Mouse (Mus musculus): ENCODE measurements around the gene Lysmd1. TPM values are rescaled to one million over a fixed set of nuclear protein-coding genes. Genes with fewer than 3 reads are reported as not detected.
A peak's percentile ranks its signal among the peaks of the same experiment; 100 is the strongest.
"Not testable (repeated sequence)": the region's sequence is repeated elsewhere in the genome, so short reads cannot be mapped to it uniquely, and the experiment has no call there.

Gene Lysmd1
- polyA plus RNA-seq, 1 experiment = 7.0 TPM

DNA sequence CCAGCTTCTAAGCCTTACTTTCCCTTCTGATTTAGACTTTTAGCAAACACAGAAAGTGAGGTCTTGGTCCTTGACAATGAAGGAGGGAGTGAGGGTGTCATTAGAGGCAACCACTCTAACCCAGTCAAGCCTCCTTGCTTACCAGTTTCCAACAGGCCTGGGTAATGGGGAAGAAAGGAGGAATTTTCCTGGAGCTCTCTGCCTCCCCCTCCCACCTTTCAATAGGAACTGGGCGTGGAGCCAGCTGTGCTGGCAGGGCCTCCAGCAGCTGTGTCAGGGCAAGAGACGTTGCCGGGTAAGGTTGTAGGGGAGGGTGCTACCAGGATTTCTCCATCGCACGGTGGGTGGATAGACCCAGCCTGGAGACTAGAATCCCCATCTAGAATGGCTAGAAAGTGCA lies 8.9 kb upstream of the Lysmd1 start:
- Histone ChIP-seq H3ac (ENCODE audit: control insufficient read depth, insufficient read length) (no peak overlapping the region), H3K4me2 (ENCODE audit: low read depth) (no peak overlapping the region), H3K27me3 (ENCODE audit: control insufficient read depth, insufficient read depth, insufficient read length) (no peaks in the 10 kb centered on the region), H3K36me3 (ENCODE audit: control insufficient read depth, insufficient read depth) (no peaks in the 10 kb centered on the region), H3K4me3 (no peak overlapping the region), H3K79me2 (ENCODE audit: control insufficient read depth, insufficient read depth) (no peaks in the 10 kb centered on the region)
- TF ChIP-seq CEBPB (IDR thresholded peaks at IDR 0.05; ENCODE audit: insufficient read depth, poor library complexity, severe bottlenecking) (no peak), REST (IDR thresholded peaks at IDR 0.05; ENCODE audit: insufficient read depth, insufficient read length) (no peak), MYOD1 (IDR thresholded peaks at IDR 0.05; ENCODE audit: control insufficient read depth in 1 of 3, insufficient read length in 2 of 3, low read depth in 2 of 3) (peak in 1 of 3 experiments; percentile 17), TCF3 (IDR thresholded peaks at IDR 0.05; ENCODE audit: insufficient read length, low read depth) (no peak), MYOG (IDR thresholded peaks at IDR 0.05; ENCODE audit: control insufficient read depth in 1 of 3, insufficient read depth in 1 of 3, insufficient read length in 2 of 3, low read depth in 2 of 3) (peak in 1 of 3 experiments; percentile 24), E2F4 (IDR thresholded peaks at IDR 0.05; ENCODE audit: insufficient read depth) (no peak), USF1 (IDR thresholded peaks at IDR 0.05; ENCODE audit: low read depth) (no peak)

DNA sequence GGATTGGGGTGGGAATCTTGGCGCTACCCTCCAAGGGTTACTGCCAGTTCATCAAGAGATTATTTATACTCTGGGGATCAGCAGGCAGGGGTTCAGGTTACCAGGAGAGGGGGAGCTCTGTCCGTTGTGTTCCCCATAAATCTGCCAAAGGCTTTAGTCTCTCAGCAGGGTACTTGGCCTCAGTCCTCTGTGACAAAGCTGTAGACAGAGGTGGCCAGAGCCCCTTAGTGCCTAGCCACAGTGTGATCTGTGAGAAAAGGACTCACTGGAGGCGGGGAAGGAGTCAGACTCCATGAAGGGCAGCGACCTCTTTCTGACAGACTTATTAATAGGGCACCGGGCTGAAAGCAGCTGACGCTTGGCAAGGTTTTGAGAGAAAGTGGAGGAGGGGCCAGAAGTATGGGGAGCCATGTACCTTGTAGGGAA lies 4.6 kb upstream of the Lysmd1 start:
- TF ChIP-seq CEBPB (IDR thresholded peaks at IDR 0.05; ENCODE audit: insufficient read depth, poor library complexity, severe bottlenecking) = no peak
- TF ChIP-seq SRF (IDR thresholded peaks at IDR 0.05; ENCODE audit: control insufficient read depth, insufficient read length, low read depth) = no peak
- TF ChIP-seq POLR2AphosphoS2 (IDR thresholded peaks at IDR 0.05; ENCODE audit: insufficient read length, low read depth) = no peak
- no peak for TF ChIP-seq REST (IDR thresholded peaks at IDR 0.05; ENCODE audit: insufficient read depth, insufficient read length)
- no peak for TF ChIP-seq E2F4 (IDR thresholded peaks at IDR 0.05; ENCODE audit: insufficient read depth)
- no peak for TF ChIP-seq MYOG (IDR thresholded peaks at IDR 0.05; ENCODE audit: control insufficient read depth in 1 of 3, insufficient read depth in 1 of 3, insufficient read length in 2 of 3, low read depth in 2 of 3)
- TF ChIP-seq MYOD1 (IDR thresholded peaks at IDR 0.05; ENCODE audit: control insufficient read depth in 1 of 3, insufficient read length in 2 of 3, low read depth in 2 of 3) = no peak
- no peak for TF ChIP-seq MAX (IDR thresholded peaks at IDR 0.05; ENCODE audit: low read depth)
- no peak for TF ChIP-seq TCF3 (IDR thresholded peaks at IDR 0.05; ENCODE audit: insufficient read length, low read depth)
- no peak for TF ChIP-seq TCF12 (IDR thresholded peaks at IDR 0.05; ENCODE audit: insufficient read depth, poor library complexity, severe bottlenecking)
- no peak for TF ChIP-seq USF1 (IDR thresholded peaks at IDR 0.05; ENCODE audit: low read depth)
- TF ChIP-seq POLR2A (IDR thresholded peaks at IDR 0.05; ENCODE audit: insufficient read length, low read depth) = no peak
- no peaks in the 10 kb centered on the region for H3K27me3 ChIP-seq (ENCODE audit: control insufficient read depth, insufficient read depth, insufficient read length)
- H3K36me3 ChIP-seq (ENCODE audit: control insufficient read depth, insufficient read depth) = no peaks in the 10 kb centered on the region
- H3K79me2 ChIP-seq (ENCODE audit: control insufficient read depth, insufficient read depth) = no peaks in the 10 kb centered on the region
- no peak overlapping the region for H3K4me3 ChIP-seq
- H3ac ChIP-seq (ENCODE audit: control insufficient read depth, insufficient read length) = no peak overlapping the region
- peak overlapping the region; percentile 50 for H3K4me2 ChIP-seq (ENCODE audit: low read depth)

- H3K4me2 ChIP-seq (ENCODE audit: low read depth) = peak overlapping the region; percentile 50
- TF ChIP-seq MAX (IDR thresholded peaks at IDR 0.05; ENCODE audit: low read depth) = no peak
- TF ChIP-seq TCF3 (IDR thresholded peaks at IDR 0.05; ENCODE audit: insufficient read length, low read depth) = no peak
- no peak for TF ChIP-seq SRF (IDR thresholded peaks at IDR 0.05; ENCODE audit: control insufficient read depth, insufficient read length, low read depth)
- no peak for TF ChIP-seq TCF12 (IDR thresholded peaks at IDR 0.05; ENCODE audit: insufficient read depth, poor library complexity, severe bottlenecking)
- TF ChIP-seq CEBPB (IDR thresholded peaks at IDR 0.05; ENCODE audit: insufficient read depth, poor library complexity, severe bottlenecking) = no peak
- no peak for TF ChIP-seq MYOD1 (IDR thresholded peaks at IDR 0.05; ENCODE audit: control insufficient read depth in 1 of 3, insufficient read length in 2 of 3, low read depth in 2 of 3)
- TF ChIP-seq POLR2A (IDR thresholded peaks at IDR 0.05; ENCODE audit: insufficient read length, low read depth) = no peak
- TF ChIP-seq E2F4 (IDR thresholded peaks at IDR 0.05; ENCODE audit: insufficient read depth) = no peak
- no peak for TF ChIP-seq USF1 (IDR thresholded peaks at IDR 0.05; ENCODE audit: low read depth)
- TF ChIP-seq MYOG (IDR thresholded peaks at IDR 0.05; ENCODE audit: control insufficient read depth in 1 of 3, insufficient read depth in 1 of 3, insufficient read length in 2 of 3, low read depth in 2 of 3) = no peak
- TF ChIP-seq POLR2AphosphoS2 (IDR thresholded peaks at IDR 0.05; ENCODE audit: insufficient read length, low read depth) = no peak
- TF ChIP-seq REST (IDR thresholded peaks at IDR 0.05; ENCODE audit: insufficient read depth, insufficient read length) = no peak
- H3K79me2 ChIP-seq (ENCODE audit: control insufficient read depth, insufficient read depth) = no peaks in the 10 kb centered on the region
- H3K27me3 ChIP-seq (ENCODE audit: control insufficient read depth, insufficient read depth, insufficient read length) = no peaks in the 10 kb centered on the region
- no peak overlapping the region for H3ac ChIP-seq (ENCODE audit: control insufficient read depth, insufficient read length)
- H3K36me3 ChIP-seq (ENCODE audit: control insufficient read depth, insufficient read depth) = no peaks in the 10 kb centered on the region
- no peak overlapping the region for H3K4me3 ChIP-seq
Observed at GRCm38 (mm10) chr3:95130081-95130480, 3.8 kb upstream of the Lysmd1 start.

DNA sequence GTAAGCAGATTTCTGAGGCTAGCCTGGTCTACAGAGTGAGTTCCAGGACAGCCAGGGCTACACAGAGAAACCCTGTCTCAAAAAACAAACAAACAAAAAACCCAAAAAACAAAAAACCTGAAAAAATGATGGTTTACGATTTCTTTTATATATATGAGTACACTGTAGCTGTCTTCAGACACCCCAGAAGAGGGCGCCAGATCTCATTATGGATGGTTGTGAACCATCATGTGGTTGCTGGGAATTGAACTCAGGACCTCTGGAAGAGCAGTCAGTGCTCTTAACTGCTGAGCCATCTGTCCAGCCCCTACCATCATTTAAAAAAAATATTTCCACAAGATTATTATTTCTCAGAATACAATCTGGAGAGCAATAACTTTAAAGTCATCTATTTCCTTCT lies 1.5 kb upstream of the Lysmd1 start:
- H3K4me3 ChIP-seq = peak overlapping the region; percentile 42
- not testable (repeated sequence) for H3ac ChIP-seq (ENCODE audit: control insufficient read depth, insufficient read length); H3K27me3 ChIP-seq (ENCODE audit: control insufficient read depth, insufficient read depth, insufficient read length); H3K4me2 ChIP-seq (ENCODE audit: low read depth); H3K36me3 ChIP-seq (ENCODE audit: control insufficient read depth, insufficient read depth); H3K79me2 ChIP-seq (ENCODE audit: control insufficient read depth, insufficient read depth)

DNA sequence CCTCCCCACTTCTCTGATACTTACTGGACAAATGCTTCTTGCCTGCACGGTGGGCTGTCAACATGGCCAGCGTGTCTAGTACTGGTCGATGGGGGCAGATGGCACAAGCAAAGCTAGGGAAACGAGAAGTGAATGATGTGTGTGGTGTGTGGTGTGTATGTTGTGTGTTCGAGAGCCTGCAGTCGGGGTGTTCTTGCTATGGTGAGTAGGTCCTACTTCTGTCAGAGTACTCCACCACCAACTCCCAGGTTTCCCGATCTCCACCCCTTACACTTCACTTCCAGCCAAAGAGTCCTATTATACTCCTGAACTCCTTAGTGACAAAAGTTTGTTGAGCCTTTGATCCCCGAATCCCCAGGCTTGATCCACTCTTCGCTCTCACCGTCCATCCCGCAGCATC lies 712 bp upstream of the Lysmd1 start:
- Histone ChIP-seq H3K79me2 (ENCODE audit: control insufficient read depth, insufficient read depth) (peaks cover 8% of the 10 kb centered on the region), H3K27me3 (ENCODE audit: control insufficient read depth, insufficient read depth, insufficient read length) (no peaks in the 10 kb centered on the region), H3K4me3 (peak overlapping the region; percentile 42), H3ac (ENCODE audit: control insufficient read depth, insufficient read length) (peak overlapping the region; percentile 27), H3K4me2 (ENCODE audit: low read depth) (peak overlapping the region; percentile 86), H3K36me3 (ENCODE audit: control insufficient read depth, insufficient read depth) (no peaks in the 10 kb centered on the region)
- TF ChIP-seq POLR2AphosphoS2 (IDR thresholded peaks at IDR 0.05; ENCODE audit: insufficient read length, low read depth) (no peak), MAX (IDR thresholded peaks at IDR 0.05; ENCODE audit: low read depth) (no peak), POLR2A (IDR thresholded peaks at IDR 0.05; ENCODE audit: insufficient read length, low read depth) (no peak), MYOG (IDR thresholded peaks at IDR 0.05; ENCODE audit: control insufficient read depth in 1 of 3, insufficient read depth in 1 of 3, insufficient read length in 2 of 3, low read depth in 2 of 3) (no peak), SRF (IDR thresholded peaks at IDR 0.05; ENCODE audit: control insufficient read depth, insufficient read length, low read depth) (no peak), REST (IDR thresholded peaks at IDR 0.05; ENCODE audit: insufficient read depth, insufficient read length) (no peak), TCF3 (IDR thresholded peaks at IDR 0.05; ENCODE audit: insufficient read length, low read depth) (no peak), MYOD1 (IDR thresholded peaks at IDR 0.05; ENCODE audit: control insufficient read depth in 1 of 3, insufficient read length in 2 of 3, low read depth in 2 of 3) (no peak), E2F4 (IDR thresholded peaks at IDR 0.05; ENCODE audit: insufficient read depth) (no peak), CEBPB (IDR thresholded peaks at IDR 0.05; ENCODE audit: insufficient read depth, poor library complexity, severe bottlenecking) (no peak), TCF12 (IDR thresholded peaks at IDR 0.05; ENCODE audit: insufficient read depth, poor library complexity, severe bottlenecking) (no peak), USF1 (IDR thresholded peaks at IDR 0.05; ENCODE audit: low read depth) (no peak)

DNA sequence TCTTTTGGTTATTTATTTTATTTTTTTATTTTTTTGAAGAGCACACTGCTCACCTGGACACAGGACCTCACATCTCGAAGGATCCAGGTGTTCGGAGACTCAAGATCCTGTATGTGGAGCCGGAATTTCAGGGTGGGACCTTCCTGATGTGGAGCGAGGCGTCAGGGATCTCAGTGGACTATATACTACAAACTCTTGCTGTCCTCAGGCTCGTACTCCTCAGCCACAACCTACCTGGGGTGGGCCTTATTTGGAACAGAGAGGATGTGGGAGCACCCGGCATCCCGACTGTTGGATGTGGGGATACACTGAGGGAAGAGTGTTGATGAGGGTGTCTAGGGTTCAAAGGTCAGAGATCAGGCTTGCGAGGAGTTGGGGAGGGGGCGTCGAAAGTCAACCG lies 245 bp downstream of the Lysmd1 start:
- H3ac ChIP-seq (ENCODE audit: control insufficient read depth, insufficient read length) = peak overlapping the region; percentile 27
- H3K79me2 ChIP-seq (ENCODE audit: control insufficient read depth, insufficient read depth); H3K36me3 ChIP-seq (ENCODE audit: control insufficient read depth, insufficient read depth); H3K4me2 ChIP-seq (ENCODE audit: low read depth); H3K27me3 ChIP-seq (ENCODE audit: control insufficient read depth, insufficient read depth, insufficient read length): not testable (repeated sequence)
- H3K4me3 ChIP-seq = peak overlapping the region; percentile 42
